Mouse (Mus musculus): ENCODE measurements at regions not wholly inside any gene's neighbourhood (a gene's known extent, or its start where the extent isn't known, plus 50 kb on each side); places are given as distances from the start of the nearest gene placed in this dataset.
A peak's percentile ranks its signal among the peaks of the same experiment; 100 is the strongest.

- H3K4me1 ChIP-seq (ENCODE audit: control insufficient read depth, insufficient read depth, low read length): no peaks in the 10 kb centered on the region
- no peak for TF ChIP-seq POLR2A (IDR thresholded peaks at IDR 0.05; ENCODE audit: borderline replicate concordance, extremely low read depth, insufficient read depth, insufficient read length)
- ATAC-seq (ENCODE audit: low FRiP score, low read depth) (no peak), DNase-seq (ENCODE audit: low spot score) (no peak)
- 19% methylated on average over 13 of the region's 13 CpGs for WGBS
- no peaks in the 10 kb centered on the region for H3K36me3 ChIP-seq (ENCODE audit: control insufficient read depth, insufficient read depth, low read length)
- no peak overlapping the region for H3K27ac ChIP-seq (replicated peaks; ENCODE audit: low read depth, low read length)
- H3K4me2 ChIP-seq (replicated peaks; ENCODE audit: low read depth, low read length, severe bottlenecking): no peak overlapping the region
- no peaks in the 10 kb centered on the region for H3K27me3 ChIP-seq (ENCODE audit: control insufficient read depth, insufficient read depth, low read length)
- H3K9ac ChIP-seq (ENCODE audit: low read depth, low read length, severe bottlenecking): no peak overlapping the region
- H3K4me3 ChIP-seq (replicated peaks; ENCODE audit: low read length): no peak overlapping the region
- H3K9me3 ChIP-seq (ENCODE audit: control insufficient read depth, low read length): no peaks in the 10 kb centered on the region
These were observed 63.0 kb upstream of the Fam241a start for GRCm38 (mm10) chr3:127958919-127959684.

DNA sequence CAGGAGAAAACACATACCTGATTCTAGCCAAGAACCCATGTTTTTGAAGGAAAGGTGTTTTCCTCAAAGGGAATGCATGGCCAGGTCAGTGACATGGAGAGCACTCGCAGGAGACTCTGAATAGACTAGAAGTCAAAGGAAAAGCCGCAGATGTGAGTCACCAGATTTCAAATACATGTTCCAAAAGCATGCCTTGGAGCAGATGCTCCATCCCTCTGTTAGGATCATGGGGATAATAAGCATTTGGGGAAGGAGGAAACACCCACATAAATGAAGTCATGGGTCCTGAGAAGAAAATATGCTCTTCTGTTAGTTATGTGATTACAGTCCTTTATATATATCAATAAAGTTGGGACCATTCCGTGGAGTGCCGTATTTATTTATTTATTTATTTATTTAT, 58.7 kb upstream of the Fam241a start:
- no peaks in the 10 kb centered on the region for H3K27me3 ChIP-seq (ENCODE audit: control insufficient read depth, insufficient read depth, low read length)
- no peak for TF ChIP-seq POLR2A (IDR thresholded peaks at IDR 0.05; ENCODE audit: borderline replicate concordance, extremely low read depth, insufficient read depth, insufficient read length)
- 83% methylated on average over 4 of the region's 4 CpGs for WGBS
- no peak overlapping the region for H3K4me3 ChIP-seq (replicated peaks; ENCODE audit: low read length)
- no peak overlapping the region for H3K9ac ChIP-seq (ENCODE audit: low read depth, low read length, severe bottlenecking)
- H3K4me2 ChIP-seq (replicated peaks; ENCODE audit: low read depth, low read length, severe bottlenecking): no peak overlapping the region
- no peaks in the 10 kb centered on the region for H3K9me3 ChIP-seq (ENCODE audit: control insufficient read depth, low read length)
- no peaks in the 10 kb centered on the region for H3K4me1 ChIP-seq (ENCODE audit: control insufficient read depth, insufficient read depth, low read length)
- no peak for ATAC-seq (ENCODE audit: low FRiP score, low read depth)
- no peak for DNase-seq (ENCODE audit: low spot score)
- no peaks in the 10 kb centered on the region for H3K36me3 ChIP-seq (ENCODE audit: control insufficient read depth, insufficient read depth, low read length)
- no peak overlapping the region for H3K27ac ChIP-seq (replicated peaks; ENCODE audit: low read depth, low read length)

DNA sequence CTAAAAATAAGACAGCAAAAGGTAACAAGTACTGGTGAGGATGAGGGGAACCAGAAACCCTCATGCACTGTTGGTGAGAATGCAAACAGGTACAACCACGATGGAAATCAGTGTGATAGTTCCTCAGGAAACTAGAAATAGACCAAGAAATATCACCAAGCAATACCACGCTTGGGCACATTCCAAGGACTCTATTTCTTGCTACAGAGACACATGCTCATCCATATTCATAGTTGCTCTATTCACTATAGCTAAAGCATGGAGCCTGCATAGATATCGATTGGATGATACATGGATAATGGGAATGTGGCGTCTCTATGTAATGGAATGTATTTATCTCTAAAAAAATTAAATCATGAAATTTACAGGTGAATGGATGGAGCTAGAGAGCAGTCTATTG, 57.5 kb upstream of the Fam241a start:
- DNase-seq (ENCODE audit: low spot score) (no peak), ATAC-seq (ENCODE audit: low FRiP score, low read depth) (no peak)
- H3K27ac ChIP-seq (replicated peaks; ENCODE audit: low read depth, low read length): no peak overlapping the region
- no peak overlapping the region for H3K9ac ChIP-seq (ENCODE audit: low read depth, low read length, severe bottlenecking)
- no peaks in the 10 kb centered on the region for H3K27me3 ChIP-seq (ENCODE audit: control insufficient read depth, insufficient read depth, low read length)
- no peak overlapping the region for H3K4me3 ChIP-seq (replicated peaks; ENCODE audit: low read length)
- H3K36me3 ChIP-seq (ENCODE audit: control insufficient read depth, insufficient read depth, low read length): no peaks in the 10 kb centered on the region
- H3K9me3 ChIP-seq (ENCODE audit: control insufficient read depth, low read length): no peaks in the 10 kb centered on the region
- WGBS: 90% methylated on average over 4 of the region's 4 CpGs
- no peak overlapping the region for H3K4me2 ChIP-seq (replicated peaks; ENCODE audit: low read depth, low read length, severe bottlenecking)
- H3K4me1 ChIP-seq (ENCODE audit: control insufficient read depth, insufficient read depth, low read length): no peaks in the 10 kb centered on the region
- TF ChIP-seq POLR2A (IDR thresholded peaks at IDR 0.05; ENCODE audit: borderline replicate concordance, extremely low read depth, insufficient read depth, insufficient read length): no peak

- H3K27me3 ChIP-seq (ENCODE audit: control insufficient read depth, insufficient read depth, low read length): no peaks in the 10 kb centered on the region; the same call in 1 of the 2 replicates
- peak; percentile 85 for DNase-seq (ENCODE audit: low spot score)
- no peak for TF ChIP-seq POLR2A (IDR thresholded peaks at IDR 0.05; ENCODE audit: borderline replicate concordance, extremely low read depth, insufficient read depth, insufficient read length)
- H3K36me3 ChIP-seq (ENCODE audit: control insufficient read depth, insufficient read depth, low read length): no peaks in the 10 kb centered on the region
- peak; percentile 68; the same call in 1 of the 2 replicates for ATAC-seq (ENCODE audit: low FRiP score, low read depth)
- no peak overlapping the region for H3K4me3 ChIP-seq (replicated peaks; ENCODE audit: low read length)
- H3K9me3 ChIP-seq (ENCODE audit: control insufficient read depth, low read length): no peaks in the 10 kb centered on the region
- WGBS: 48% methylated on average over 6 of the region's 6 CpGs
- no peak overlapping the region for H3K27ac ChIP-seq (replicated peaks; ENCODE audit: low read depth, low read length)
- H3K9ac ChIP-seq (ENCODE audit: low read depth, low read length, severe bottlenecking): no peak overlapping the region
- no peaks in the 10 kb centered on the region for H3K4me1 ChIP-seq (ENCODE audit: control insufficient read depth, insufficient read depth, low read length)
- H3K4me2 ChIP-seq (replicated peaks; ENCODE audit: low read depth, low read length, severe bottlenecking): no peak overlapping the region
These were observed 52.9 kb upstream of the Fam241a start for GRCm38 (mm10) chr3:127948898-127949620.

DNA sequence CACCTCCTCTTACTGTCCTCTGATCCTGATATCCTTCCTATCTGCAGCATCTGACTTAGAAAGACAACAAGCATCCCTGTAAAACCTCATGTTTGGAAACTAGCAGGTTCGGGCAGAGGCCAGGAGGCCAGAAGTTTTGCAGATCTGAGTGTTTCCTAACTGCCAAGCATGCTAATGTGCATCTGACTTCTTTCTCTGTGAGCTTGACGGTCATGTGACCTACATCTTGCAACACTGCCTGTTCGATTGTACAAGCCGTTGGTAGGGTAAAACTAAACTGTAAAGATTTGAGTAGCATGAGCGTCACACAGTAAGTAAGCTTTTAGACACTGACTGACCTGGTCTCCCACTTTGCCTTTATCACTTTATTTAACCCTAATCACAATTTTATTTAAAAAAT, 52.2 kb upstream of the Fam241a start:
- Histone ChIP-seq H3K27me3 (ENCODE audit: control insufficient read depth, insufficient read depth, low read length) (no peaks in the 10 kb centered on the region; the same call in 1 of the 2 replicates), H3K9ac (ENCODE audit: low read depth, low read length, severe bottlenecking) (no peak overlapping the region), H3K4me3 (replicated peaks; ENCODE audit: low read length) (no peak overlapping the region), H3K4me1 (ENCODE audit: control insufficient read depth, insufficient read depth, low read length) (no peaks in the 10 kb centered on the region), H3K27ac (replicated peaks; ENCODE audit: low read depth, low read length) (no peak overlapping the region), H3K4me2 (replicated peaks; ENCODE audit: low read depth, low read length, severe bottlenecking) (no peak overlapping the region), H3K9me3 (ENCODE audit: control insufficient read depth, low read length) (no peaks in the 10 kb centered on the region), H3K36me3 (ENCODE audit: control insufficient read depth, insufficient read depth, low read length) (no peaks in the 10 kb centered on the region)
- 76% methylated on average over 5 of the region's 5 CpGs for WGBS
- no peak for TF ChIP-seq POLR2A (IDR thresholded peaks at IDR 0.05; ENCODE audit: borderline replicate concordance, extremely low read depth, insufficient read depth, insufficient read length)
- DNase-seq (ENCODE audit: low spot score) (no peak), ATAC-seq (ENCODE audit: low FRiP score, low read depth) (no peak)
